Mouse (Mus musculus) G1E (cell line): ENCODE measurements around the gene Fhdc1. TPM values are rescaled to one million over a fixed set of nuclear protein-coding genes. Genes with fewer than 3 reads are reported as not detected.

ENCODE experiments used
- ATAC-seq: 2 replicates; pipeline ENCODE4 v1.8.0; 2016; ENCODE audit warnings: mild to moderate bottlenecking; ENCODE audit not compliant: insufficient number of reproducible peaks, poor library complexity, low FRiP score, severe bottlenecking; ENCODE audit errors: extremely low read depth
- DNase-seq: peaks from one replicate; pipeline ENCODE4 v3.0.0; 2012; ENCODE audit warnings: low spot score
- H3K27me3 ChIP-seq: 2 replicates; pipeline ENCODE4 v1.6.1; 2012; ENCODE audit warnings: mild to moderate bottlenecking, low read length, inconsistent platforms; ENCODE audit not compliant: insufficient read depth
- H3K36me3 ChIP-seq: replicated peaks from 2 replicates; pipeline ENCODE3; 2012; ENCODE audit warnings: mild to moderate bottlenecking, inconsistent platforms
- H3K4me1 ChIP-seq: 2 replicates; pipeline ENCODE4 v1.6.1; 2012; ENCODE audit warnings: low read depth, low read length, inconsistent platforms, mixed read lengths; ENCODE audit not compliant: insufficient read depth
- H3K4me3 ChIP-seq: 2 replicates; pipeline ENCODE4 v1.5.1; 2012; ENCODE audit warnings: low read depth, mild to moderate bottlenecking, inconsistent platforms, low read length, moderate library complexity, mixed read lengths
- H3K9me3 ChIP-seq: replicated peaks from 2 replicates; pipeline ENCODE4 v1.6.1; 2012; ENCODE audit warnings: inconsistent platforms
- CTCF ChIP-seq: IDR thresholded peaks from 2 replicates; pipeline ENCODE4 v1.5.1; 2012; ENCODE audit warnings: low read depth, low read length, inconsistent platforms, mixed read lengths
- GATA1 ChIP-seq: IDR thresholded peaks from 2 replicates; pipeline ENCODE4 v1.6.1; 2012; ENCODE audit warnings: borderline replicate concordance, low read length, inconsistent platforms, mixed read lengths
- GATA2 ChIP-seq: IDR thresholded peaks from 2 replicates; pipeline ENCODE4 v1.6.1; 2012; ENCODE audit warnings: low read depth, low read length, inconsistent platforms, borderline replicate concordance
- POLR2AphosphoS5 ChIP-seq: IDR thresholded peaks from 2 replicates; pipeline ENCODE4 v1.6.1; 2012; ENCODE audit warnings: low read depth, low read length, inconsistent platforms; ENCODE audit not compliant: insufficient replicate concordance
- TAL1 ChIP-seq: conservative IDR thresholded peaks from 2 replicates; pipeline ENCODE4 v1.6.1; 2012; ENCODE audit warnings: low read depth, low read length, inconsistent platforms, mixed read lengths
- polyA plus RNA-seq: library from polyadenylated mRNA; stranded (reverse); fragments of >175 nt; gene quantifications from 2 replicates; pipeline ENCODE4 v1.2.3, GENCODE M21; 2012
- total RNA-seq, 2 experiments: library from RNA; stranded (forward) in 1 of 2; stranded (reverse) in 1 of 2; fragments of 200-1000 nt in 1 of 2; fragments of >200 nt in 1 of 2; fragmentation: Nextera tagmentation in 1 of 2; gene quantifications; 2 replicates each; pipeline ENCODE4 v1.2.3; 2014 to 2017

Gene Fhdc1
- total and polyA plus RNA-seq, 3 experiments: 1.4 to 97.7 (median 1.8) TPM

- DNase-seq (no peak), ATAC-seq (peak; percentile 72)
- Histone ChIP-seq H3K9me3 (peaks cover 3% of the 10 kb centered on the region; the same call in 1 of the 2 replicates), H3K4me1 (peaks cover 63% of the 10 kb centered on the region), H3K36me3 (peaks cover 24% of the 10 kb centered on the region), H3K27me3 (no peaks in the 10 kb centered on the region), H3K4me3 (peak overlapping the region; percentile 44; the same call in 1 of the 2 replicates)
- TF ChIP-seq TAL1 (no peak), CTCF (no peak), GATA1 (no peak)
Measured at GRCm38 (mm10) chr3:84468111-84468453, 12.1 kb downstream of the Fhdc1 start.

- Histone ChIP-seq H3K36me3 (peaks cover 21% of the 10 kb centered on the region), H3K9me3 (peaks cover 3% of the 10 kb centered on the region; the same call in 1 of the 2 replicates), H3K27me3 (no peaks in the 10 kb centered on the region), H3K4me1 (peaks cover 59% of the 10 kb centered on the region), H3K4me3 (peak overlapping the region; percentile 44; the same call in 1 of the 2 replicates)
- TF ChIP-seq POLR2AphosphoS5 (no peak), TAL1 (no peak), CTCF (no peak), GATA2 (no peak), GATA1 (no peak)
- no peak for DNase-seq
- ATAC-seq: no peak
Measured at GRCm38 (mm10) chr3:84467419-84468110, 12.7 kb downstream of the Fhdc1 start.

- no peak for TF ChIP-seq TAL1
- H3K9me3 ChIP-seq: peaks cover 3% of the 10 kb centered on the region; the same call in 1 of the 2 replicates
- ATAC-seq: no peak
- no peaks in the 10 kb centered on the region for H3K27me3 ChIP-seq
- peaks cover 16% of the 10 kb centered on the region for H3K36me3 ChIP-seq
- H3K4me3 ChIP-seq: no peak overlapping the region
- no peak for DNase-seq
- H3K4me1 ChIP-seq: peaks cover 59% of the 10 kb centered on the region
Measured at GRCm38 (mm10) chr3:84465822-84466500, 14.3 kb downstream of the Fhdc1 start.

GRCm38 (mm10) chr3:84461687-84462086 is 18.5 kb downstream of the Fhdc1 start:
- Histone ChIP-seq H3K4me1 (peaks cover 57% of the 10 kb centered on the region), H3K36me3 (peaks cover 14% of the 10 kb centered on the region), H3K27me3 (no peaks in the 10 kb centered on the region), H3K4me3 (no peak overlapping the region; the same call in 1 of the 2 replicates), H3K9me3 (no peaks in the 10 kb centered on the region)
- ATAC-seq: no peak
- TF ChIP-seq GATA1: no peak
- TF ChIP-seq CTCF: no peak
- TF ChIP-seq POLR2AphosphoS5: no peak
- TF ChIP-seq TAL1: no peak
- TF ChIP-seq GATA2: no peak
- DNase-seq: no peak

- H3K36me3 ChIP-seq: peaks cover 16% of the 10 kb centered on the region
- H3K4me1 ChIP-seq: peaks cover 61% of the 10 kb centered on the region
- H3K27me3 ChIP-seq: no peaks in the 10 kb centered on the region
- DNase-seq (peak; percentile 60), ATAC-seq (peak; percentile 96)
- peak overlapping the region; percentile 54; the same call in 1 of the 2 replicates for H3K4me3 ChIP-seq
- TF ChIP-seq CTCF (no peak), TAL1 (peak; percentile 21; the same call in 1 of the 2 replicates)
- no peaks in the 10 kb centered on the region for H3K9me3 ChIP-seq
Measured at GRCm38 (mm10) chr3:84460952-84461351, 19.3 kb downstream of the Fhdc1 start.

GRCm38 (mm10) chr3:84460499-84460898 is 19.7 kb downstream of the Fhdc1 start:
- ATAC-seq: no peak
- TF ChIP-seq CTCF (no peak), POLR2AphosphoS5 (no peak), TAL1 (no peak), GATA2 (no peak), GATA1 (no peak)
- Histone ChIP-seq H3K4me1 (peaks cover 63% of the 10 kb centered on the region), H3K36me3 (peaks cover 16% of the 10 kb centered on the region), H3K4me3 (peak overlapping the region; percentile 54; the same call in 1 of the 2 replicates), H3K27me3 (no peaks in the 10 kb centered on the region), H3K9me3 (no peaks in the 10 kb centered on the region)
- no peak for DNase-seq
